Mouse (Mus musculus): ENCODE measurements around the gene Eif4g1. TPM values are rescaled to one million over a fixed set of nuclear protein-coding genes. Genes with fewer than 3 reads are reported as not detected.

Eif4g1 gene
- polyA plus RNA-seq, 1 experiment from 2014 or later: 70.9 TPM

DNA sequence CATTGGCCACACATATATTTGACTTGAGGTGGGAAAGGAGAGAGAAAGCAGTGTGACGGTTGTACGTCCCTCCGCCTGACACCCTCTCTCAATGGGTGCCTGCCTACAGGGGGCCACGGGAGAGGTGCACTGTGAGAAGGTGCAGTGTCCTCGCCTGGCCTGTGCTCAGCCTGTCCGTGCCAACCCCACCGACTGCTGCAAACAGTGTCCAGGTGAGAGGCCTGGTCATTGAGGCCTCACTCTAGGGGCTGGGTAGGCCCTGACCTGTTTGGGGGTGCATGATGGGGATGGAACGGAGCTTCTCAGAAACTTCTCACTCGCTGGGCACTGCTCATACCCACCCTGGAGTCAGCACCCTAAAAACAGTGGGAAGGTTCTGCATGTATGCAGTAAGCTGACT, 71.7 kb downstream of the Eif4g1 start:
- H3K9me3 ChIP-seq (ENCODE audit: low read length): no peaks in the 10 kb centered on the region
- H3K27ac ChIP-seq (ENCODE audit: low read depth): no peak overlapping the region
- no peak overlapping the region for H3K4me3 ChIP-seq (ENCODE audit: low read depth, low read length)
- ATAC-seq (no peak), DNase-seq (no peak)
- TF ChIP-seq CTCF (IDR thresholded peaks at IDR 0.05; ENCODE audit: low read depth) (no peak), EP300 (IDR thresholded peaks at IDR 0.05; ENCODE audit: low read depth) (no peak)
- H3K36me3 ChIP-seq (replicated peaks; ENCODE audit: insufficient read depth, low read length): no peaks in the 10 kb centered on the region
- H3K4me2 ChIP-seq (ENCODE audit: low read depth, low read length): no peak overlapping the region
- WGBS (ENCODE audit: insufficient replicate concordance): 87% methylated on average over 9 of the region's 9 CpGs
- H3K27me3 ChIP-seq (ENCODE audit: insufficient read depth, low read length): peaks cover 12% of the 10 kb centered on the region
- H3K9ac ChIP-seq (replicated peaks): no peak overlapping the region
- no peaks in the 10 kb centered on the region for H3K4me1 ChIP-seq (ENCODE audit: insufficient read depth)

Other genes with a start within 250 kb of the Eif4g1 start
- gene Abcc5, start 241.9 kb upstream of the Eif4g1 start, polyA plus RNA-seq (2015; fragmentation: Nextera tagmentation; extraction: Ambion mirVana): 9.0 and 9.5 TPM in 2 replicates
- gene Eif2b5, start 169.5 kb upstream of the Eif4g1 start, polyA plus RNA-seq (2015; fragmentation: Nextera tagmentation; extraction: Ambion mirVana): 25.3 and 26.1 TPM in 2 replicates
- gene Dvl3, start 151.3 kb upstream of the Eif4g1 start, polyA plus RNA-seq (2015; fragmentation: Nextera tagmentation; extraction: Ambion mirVana): 3.0 and 3.5 TPM in 2 replicates
- gene Ap2m1, start 132.8 kb upstream of the Eif4g1 start, polyA plus RNA-seq (2015; fragmentation: Nextera tagmentation; extraction: Ambion mirVana): 288 and 308 TPM in 2 replicates
- 18.0 and 19.8 TPM in 2 replicates for gene Abcf3, start 119.7 kb upstream of the Eif4g1 start, polyA plus RNA-seq (2015; fragmentation: Nextera tagmentation; extraction: Ambion mirVana)
- not detected in 2 replicates for gene Vwa5b2, start 78.8 kb upstream of the Eif4g1 start, polyA plus RNA-seq (2015; fragmentation: Nextera tagmentation; extraction: Ambion mirVana)
- 20.4 and 23.3 TPM in 2 replicates for gene Eef1akmt4, start 56.7 kb upstream of the Eif4g1 start, polyA plus RNA-seq (2015; fragmentation: Nextera tagmentation; extraction: Ambion mirVana)
- not detected in 2 replicates for gene Gm49333, start 56.7 kb upstream of the Eif4g1 start, polyA plus RNA-seq (2015; fragmentation: Nextera tagmentation; extraction: Ambion mirVana)
- 18.6 and 19.0 TPM in 2 replicates for gene Alg3, start 56.6 kb upstream of the Eif4g1 start, polyA plus RNA-seq (2015; fragmentation: Nextera tagmentation; extraction: Ambion mirVana)
- gene Camk2n2, start 47.0 kb upstream of the Eif4g1 start, polyA plus RNA-seq (2015; fragmentation: Nextera tagmentation; extraction: Ambion mirVana): 0.11 and 0.13 TPM in 2 replicates
- 0.14 TPM in 1 of 2 replicates, not detected in the other for gene Ece2, start 38.5 kb upstream of the Eif4g1 start, polyA plus RNA-seq (2015; fragmentation: Nextera tagmentation; extraction: Ambion mirVana)
- gene Psmd2, start 16.7 kb upstream of the Eif4g1 start, polyA plus RNA-seq (2015; fragmentation: Nextera tagmentation; extraction: Ambion mirVana): 97.0 and 110 TPM in 2 replicates
- 0.88 and 1.4 TPM in 2 replicates for gene Fam131a, start 24.9 kb downstream of the Eif4g1 start, polyA plus RNA-seq (2015; fragmentation: Nextera tagmentation; extraction: Ambion mirVana)
- 25.1 and 27.5 TPM in 2 replicates for gene Polr2h, start 49.4 kb downstream of the Eif4g1 start, polyA plus RNA-seq (2015; fragmentation: Nextera tagmentation; extraction: Ambion mirVana)
- 3.6 and 4.7 TPM in 2 replicates for gene Clcn2, start 49.4 kb downstream of the Eif4g1 start, polyA plus RNA-seq (2015; fragmentation: Nextera tagmentation; extraction: Ambion mirVana)
- 0.34 and 0.45 TPM in 2 replicates for gene Chrd, start 64.8 kb downstream of the Eif4g1 start, polyA plus RNA-seq (2015; fragmentation: Nextera tagmentation; extraction: Ambion mirVana)
- 8.6 and 8.9 TPM in 2 replicates for gene Thpo, start 66.2 kb downstream of the Eif4g1 start, polyA plus RNA-seq (2015; fragmentation: Nextera tagmentation; extraction: Ambion mirVana)